Mouse (Mus musculus) kidney, adult 2 months (tissue): Measurements from ENCODE around the gene Adck2.

ENCODE experiments used
- CTCF ChIP-seq: fragments of 200-500 bp; conservative IDR thresholded peaks from 2 replicates; pipeline ENCODE4 v1.5.1; 2011; ENCODE audit warnings: low read depth, mild to moderate bottlenecking, control low read depth, low read length, moderate library complexity, mixed read lengths; ENCODE audit not compliant: insufficient read depth, insufficient read length
- POLR2A ChIP-seq: fragments of 200-500 bp; IDR thresholded peaks from one replicate; pipeline ENCODE4 v1.6.1; 2011; ENCODE audit warnings: low read depth, low read length, control low read depth

DNA sequence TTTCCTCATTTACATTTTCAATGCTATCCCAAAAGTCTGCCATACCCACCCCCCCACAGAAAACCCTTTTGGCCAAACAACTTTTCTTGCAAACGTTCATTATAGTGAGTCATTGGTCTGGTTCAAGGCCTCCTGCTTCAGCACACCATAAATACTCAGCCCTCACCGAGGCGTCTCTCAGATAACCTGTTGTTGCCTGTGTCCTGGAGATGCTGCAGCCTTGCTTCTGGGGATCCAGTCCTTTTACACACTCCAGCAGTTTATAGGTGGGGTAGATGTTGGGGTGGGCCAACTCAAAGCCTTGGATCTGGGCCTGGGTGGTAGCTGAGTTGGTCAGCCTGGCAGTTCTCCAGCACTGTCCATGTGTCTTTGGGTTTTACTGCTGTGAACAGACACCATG, 3.2 kb upstream of the Adck2 start:
- no peak for TF ChIP-seq POLR2A
- no peak for TF ChIP-seq CTCF
